Mouse (Mus musculus) T-helper 17 cell (primary cell): Measurements from ENCODE around the gene Tro.

ENCODE experiments used
- in situ Hi-C, 2 experiments: fragments of 300-600 bp; cut with MboI, MseI; formaldehyde crosslinking; loops; 1 replicate in 1 of 2; 2 replicates in 1 of 2; pipeline ENCODE4 v1.15.1; 2025; ENCODE audit warnings: high pct_unique_total_duplicates in 2 of 2

Gene Tro

GRCm38 (mm10) chrX:150656908-150657796 lies at the start of gene Tro:
Gene Tro (minus strand): TSS chrX:150657583.
- in situ Hi-C loops = no loop called here

DNA sequence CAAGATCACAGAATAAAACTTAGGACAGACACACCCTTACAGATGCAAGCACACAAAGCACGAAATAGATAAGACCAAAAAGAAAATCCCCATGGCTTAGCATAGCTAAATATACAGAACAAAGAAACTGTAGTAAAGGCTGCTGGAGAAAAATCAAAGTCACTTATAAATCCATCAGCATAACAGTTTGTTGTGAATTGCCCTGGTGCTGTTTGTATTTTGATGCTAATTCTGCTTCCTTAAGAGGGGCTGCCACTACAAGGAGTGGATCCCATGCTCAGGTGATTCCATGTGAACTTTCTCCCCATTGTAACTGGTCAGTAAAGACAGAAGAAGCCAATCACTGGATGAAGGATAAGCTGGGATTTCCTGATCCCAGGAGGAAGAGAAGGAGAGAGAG lies 20.1 kb upstream of the Tro start:
- in situ Hi-C loops = loop anchor here in 1 of 2 experiments (10.0 kb wide), 1 partner anchor 183 kb away; no protein-coding TSS in a partner anchor

DNA sequence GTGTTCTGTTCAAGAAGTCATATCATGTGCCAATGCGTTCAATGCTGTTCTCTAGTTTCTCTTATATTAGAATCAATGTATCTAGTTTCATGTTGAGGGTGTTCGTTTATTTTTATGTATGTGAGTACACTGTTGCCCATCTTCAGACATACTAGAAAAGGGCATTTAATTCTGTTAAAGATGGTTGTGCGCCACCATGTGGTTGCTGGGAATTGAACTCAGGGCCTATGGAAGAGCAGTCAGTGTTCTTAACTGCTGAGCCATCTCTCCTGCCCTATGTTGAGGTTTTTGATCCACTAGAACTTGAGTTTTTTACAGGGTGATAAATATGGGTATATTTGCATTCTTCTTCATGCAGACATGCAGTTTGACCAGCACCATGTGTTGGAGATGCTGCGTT lies 5.4 kb upstream of the Tro start:
- in situ Hi-C loops = loop anchor here in 1 of 2 experiments (10.0 kb wide), 1 partner anchor 148 kb away; no protein-coding TSS in a partner anchor

- in situ Hi-C loops = no loop called here
Observed at GRCm38 (mm10) chrX:150657797-150658118, 375 bp upstream of the Tro start.

- in situ Hi-C loops = no loop called here
Observed at GRCm38 (mm10) chrX:150656122-150656907, 1.1 kb downstream of the Tro start.

DNA sequence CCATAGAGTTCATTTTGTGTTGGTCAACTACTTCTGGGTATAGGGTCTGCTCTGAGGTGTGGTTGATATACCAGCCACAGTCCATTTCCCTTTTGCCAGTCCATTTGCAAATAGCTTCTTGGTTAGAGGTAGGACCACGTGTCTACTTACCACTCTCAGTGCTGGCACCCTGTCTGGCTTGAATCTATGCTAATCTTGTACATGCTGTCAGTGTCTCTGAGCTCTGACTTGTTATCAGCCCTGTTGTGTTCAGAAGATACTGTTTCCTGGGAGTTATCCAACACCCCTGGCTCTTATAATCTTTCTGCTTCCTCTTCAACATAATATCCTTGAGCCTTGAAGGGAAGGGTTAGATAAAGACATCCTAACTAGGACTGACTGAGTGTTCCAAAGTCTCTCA lies 21.0 kb downstream of the Tro start:
- in situ Hi-C loops = no loop called here

DNA sequence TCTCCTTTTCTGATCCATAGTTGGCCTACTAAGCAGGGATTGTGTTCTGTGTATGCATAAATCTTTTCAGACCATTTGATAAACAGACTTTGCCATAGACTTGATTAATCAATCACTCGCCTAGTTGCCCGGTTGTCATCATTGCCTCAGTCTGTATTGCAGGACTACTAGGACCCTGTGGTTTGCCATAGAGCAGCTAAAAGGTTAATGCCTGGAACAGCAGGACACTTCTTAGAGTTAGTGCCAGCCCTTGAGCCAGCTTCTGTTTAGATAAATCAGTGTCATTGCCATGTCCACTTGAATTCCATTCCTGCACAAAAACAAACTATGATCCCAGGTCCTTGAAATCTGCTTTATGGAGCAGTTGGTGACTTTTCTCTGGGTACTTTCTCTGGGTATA lies 58.5 kb downstream of the Tro start:
- in situ Hi-C loops = no loop called here
